Mouse (Mus musculus) adrenal gland, postnatal 25 days (tissue): ENCODE measurements at regions not wholly inside any gene's neighbourhood (a gene's known extent, or its start where the extent isn't known, plus 50 kb on each side); places are given as distances from the start of the nearest gene placed in this dataset.
A peak's percentile ranks its signal among the peaks of the same experiment; 100 is the strongest.

Experiments
- DNase-seq: peaks from one replicate; pipeline ENCODE4 v3.0.0; 2021; ENCODE audit warnings: mixed read lengths

DNA sequence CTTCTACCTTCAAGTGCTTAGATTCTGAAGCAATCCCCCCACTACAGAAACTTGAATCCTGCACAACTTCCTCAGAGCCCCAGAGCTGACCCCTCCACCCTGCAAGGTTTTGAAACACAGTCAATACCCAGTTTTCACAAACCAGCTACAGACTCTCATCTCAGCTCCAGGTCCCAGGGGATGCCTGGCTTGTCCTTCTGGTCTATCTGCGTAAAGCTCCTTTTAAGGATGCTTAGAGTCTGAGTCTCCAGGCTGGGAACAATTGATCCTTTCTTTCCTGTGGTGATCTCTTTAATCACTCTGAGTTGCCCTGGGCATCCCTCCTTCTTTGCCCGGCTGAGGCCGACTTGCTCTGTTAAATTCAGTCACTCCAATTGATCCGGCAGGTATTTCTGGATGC lies 500.4 kb downstream of the Med13l start:
- no peak for DNase-seq

DNA sequence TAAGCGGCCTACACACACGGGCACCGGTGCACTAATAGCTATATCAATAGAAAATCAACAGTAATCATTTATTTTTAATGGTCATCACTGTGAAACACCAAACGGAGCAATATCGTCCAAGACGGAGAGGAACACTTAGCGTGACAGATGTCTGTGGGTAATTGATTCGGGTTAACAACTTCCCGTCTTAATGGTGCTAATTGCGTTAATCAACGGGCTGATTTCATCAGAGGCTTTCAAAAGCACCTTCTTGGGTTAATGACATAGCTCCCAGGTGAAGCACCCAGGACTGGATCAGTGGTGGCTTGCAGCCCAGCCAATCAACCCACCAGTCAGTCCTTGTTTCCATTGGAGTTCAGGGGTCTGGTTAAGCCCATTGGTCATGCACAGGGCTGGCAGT lies 502.0 kb downstream of the Med13l start:
- DNase-seq: no peak

DNA sequence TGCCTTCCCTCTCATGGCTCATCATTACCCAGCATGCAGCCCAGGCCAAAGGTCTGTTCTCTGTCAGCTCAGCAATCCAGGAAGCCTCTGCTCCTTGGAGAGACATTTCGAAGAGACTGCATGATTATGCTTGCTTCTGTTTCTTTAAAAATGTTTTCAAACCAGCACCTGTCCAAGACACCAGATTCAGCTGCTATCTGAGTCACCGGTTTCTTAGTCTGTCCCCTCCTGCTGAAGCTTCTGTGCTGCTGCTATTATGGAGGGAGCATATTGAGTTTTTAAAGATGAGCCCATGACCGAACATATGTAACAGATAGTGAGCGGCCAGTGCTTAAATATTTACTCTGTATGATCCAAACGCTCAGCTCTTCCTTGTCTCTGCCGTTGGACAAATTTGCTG lies 506.2 kb downstream of the Med13l start:
- DNase-seq: no peak

DNA sequence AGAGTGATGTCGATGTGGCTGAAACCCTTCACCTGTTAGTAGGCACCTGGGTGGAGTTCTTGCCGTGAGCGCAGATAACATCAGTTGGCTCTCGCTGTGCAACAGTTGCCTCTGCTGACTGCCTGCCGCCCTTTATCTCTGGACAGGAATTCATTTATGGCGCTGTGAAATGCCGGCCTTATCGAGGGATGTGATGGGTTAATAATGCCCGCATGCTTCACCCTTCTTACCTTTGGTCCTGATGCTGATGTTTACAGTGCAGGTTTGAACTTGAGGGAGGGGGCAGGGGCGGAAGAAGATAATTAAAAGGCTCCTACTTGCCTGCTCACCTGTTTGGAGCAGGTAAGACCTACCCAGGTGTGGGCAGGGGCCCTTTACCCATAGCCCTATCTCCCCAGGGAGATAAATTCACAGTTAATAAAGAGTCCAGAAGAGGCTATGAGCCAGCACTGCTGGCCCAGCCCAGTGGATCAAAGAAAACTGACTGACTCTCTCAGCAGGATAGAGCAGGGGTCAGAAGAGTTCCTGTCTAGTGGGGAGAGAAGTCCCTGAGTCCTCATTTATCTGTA lies 509.4 kb downstream of the Med13l start:
- no peak for DNase-seq

DNA sequence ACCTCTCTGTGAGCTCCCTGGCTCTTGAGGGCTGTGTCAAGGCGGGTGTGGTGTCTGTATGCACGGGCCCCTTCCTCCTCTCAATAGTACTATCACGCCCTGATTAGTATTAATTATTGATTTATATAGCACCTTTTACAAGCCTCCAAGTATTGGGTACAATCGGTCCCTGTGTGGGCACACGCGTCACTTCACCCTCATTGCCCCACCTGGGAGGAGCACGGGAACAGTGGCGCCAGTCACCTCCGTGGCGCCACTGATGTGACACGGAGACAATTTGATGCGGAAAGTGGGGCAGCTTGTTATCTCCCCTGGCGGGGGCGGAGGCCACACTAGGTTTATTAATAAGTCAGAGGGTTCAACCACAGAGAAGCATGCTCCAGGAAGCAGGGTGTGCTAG lies 512.2 kb downstream of the Med13l start:
- no peak for DNase-seq

DNA sequence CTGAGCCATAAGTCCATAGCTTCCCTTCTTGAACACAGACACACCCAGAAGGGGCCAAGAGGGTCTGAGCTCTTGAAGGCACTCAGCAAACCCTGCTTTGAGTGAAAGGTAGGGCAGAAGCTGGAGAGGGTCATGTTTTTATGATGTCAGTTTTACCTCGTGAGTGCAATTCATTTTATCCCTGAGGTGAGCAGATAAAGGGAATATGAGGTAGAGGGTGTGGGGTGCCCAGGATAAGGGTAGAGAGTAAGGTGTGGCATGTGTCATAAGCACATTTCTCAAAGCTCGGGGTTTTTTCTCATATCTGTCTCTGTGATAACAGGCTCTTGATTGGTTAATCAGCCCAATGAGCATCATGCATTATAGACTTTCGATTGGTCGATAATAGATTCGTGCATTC lies 520.3 kb downstream of the Med13l start:
- no peak for DNase-seq

DNA sequence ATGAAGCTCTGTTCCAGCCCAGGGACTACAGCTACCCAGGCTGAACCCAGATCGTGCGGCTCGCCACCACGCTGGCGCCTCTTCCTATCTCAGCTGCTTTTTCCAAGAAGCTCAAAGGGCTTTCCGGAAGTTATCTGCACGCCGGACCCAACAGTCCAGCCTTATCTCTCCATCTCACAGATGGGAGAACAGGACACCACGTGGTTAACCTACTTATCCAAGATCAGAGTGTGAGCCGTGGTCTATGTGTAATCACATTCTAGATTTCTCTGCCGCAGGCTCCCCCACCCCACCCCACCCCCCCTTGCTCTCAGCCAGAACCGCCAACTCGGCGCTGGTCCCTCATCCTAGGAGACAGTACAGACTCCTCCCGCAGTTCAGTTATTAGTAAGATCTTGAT lies 522.4 kb downstream of the Med13l start:
- DNase-seq: no peak

DNA sequence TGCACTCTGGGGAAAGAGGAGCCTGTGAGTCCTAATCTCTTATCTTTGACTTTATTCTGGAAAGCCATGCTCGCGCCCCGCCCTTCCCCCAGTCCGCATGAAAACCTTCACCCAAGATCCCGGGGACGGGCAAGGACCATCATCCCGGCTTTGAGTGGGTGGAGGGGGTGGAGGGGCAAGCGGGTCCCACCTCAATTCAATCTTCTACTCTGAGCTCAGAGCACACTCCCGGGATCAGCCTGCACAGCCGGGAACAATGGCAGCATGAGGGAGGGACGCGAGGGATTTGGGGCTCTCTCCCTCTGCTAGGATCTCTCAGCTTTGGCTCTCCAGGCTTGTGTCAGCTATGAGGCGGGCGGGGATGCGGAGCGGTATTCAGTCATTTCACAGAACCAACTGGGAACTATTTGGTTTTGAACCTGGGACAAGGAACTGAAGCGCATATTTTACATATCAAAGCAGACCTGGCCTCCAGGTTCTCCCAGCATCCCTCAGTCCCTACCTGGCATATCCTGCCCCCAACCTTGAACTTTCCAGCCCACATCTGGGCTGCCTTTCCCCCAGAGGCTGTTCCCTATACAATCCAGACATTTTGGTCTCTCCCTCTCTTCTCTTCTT lies 537.2 kb downstream of the Med13l start:
- no peak for DNase-seq

DNA sequence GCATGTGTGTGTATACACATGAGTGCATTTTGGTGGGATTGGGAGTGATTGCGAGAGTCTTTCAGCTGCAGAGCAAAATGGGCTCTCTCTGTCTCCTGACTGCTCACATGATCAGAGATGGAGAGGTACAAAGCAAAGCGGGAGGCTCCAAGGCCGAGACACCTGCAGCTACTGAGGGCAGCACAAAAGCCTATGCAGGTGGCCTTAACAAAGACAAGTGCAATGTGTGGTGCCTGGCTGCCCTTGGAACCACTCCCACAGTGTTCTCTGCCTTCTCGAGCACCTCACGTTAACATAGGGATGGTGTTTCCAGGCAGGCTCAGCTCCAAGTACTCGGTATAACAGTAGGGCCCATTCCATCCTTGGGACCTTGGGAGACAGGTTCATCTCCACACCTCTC lies 539.3 kb downstream of the Med13l start:
- no peak for DNase-seq

DNA sequence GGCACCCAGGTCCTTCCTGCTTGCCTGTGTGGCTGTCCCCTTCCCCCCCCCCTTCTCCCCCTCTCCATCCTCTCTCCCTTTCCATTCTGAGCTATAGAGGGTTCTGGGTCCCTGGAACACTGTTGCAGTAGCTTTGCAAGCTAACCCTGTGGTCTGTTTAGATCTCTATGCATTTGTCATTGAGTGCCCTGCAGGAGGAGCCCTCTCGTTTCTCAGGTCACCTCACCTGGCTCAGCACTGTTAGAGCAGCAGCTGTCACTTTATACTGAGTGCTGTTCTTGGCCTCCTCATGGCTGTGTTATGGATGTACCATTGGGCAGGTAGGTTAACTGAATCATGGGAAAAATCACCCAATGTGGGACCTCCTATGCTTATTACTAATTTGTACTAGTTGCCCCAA lies 543.0 kb downstream of the Med13l start:
- DNase-seq: no peak

DNA sequence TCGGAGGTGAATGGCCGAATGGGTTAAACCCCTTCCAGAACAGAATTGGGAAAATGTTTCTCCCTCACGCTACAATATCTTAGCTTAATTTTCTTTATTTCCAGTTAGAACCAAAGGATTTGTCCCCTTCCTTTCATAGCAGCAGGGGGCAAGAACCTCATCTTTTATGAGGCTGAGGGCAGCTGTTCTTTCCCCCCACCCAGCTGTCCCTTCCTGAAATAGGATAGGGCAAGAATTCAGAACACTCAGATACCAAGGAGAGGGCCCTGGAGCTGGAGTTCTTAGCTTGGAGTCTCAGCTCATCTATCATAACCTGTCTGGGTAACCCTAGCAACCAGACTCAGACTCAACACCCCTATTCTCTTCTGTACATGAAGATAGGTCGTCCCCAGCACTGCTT lies 547.4 kb downstream of the Med13l start:
- DNase-seq: no peak

DNA sequence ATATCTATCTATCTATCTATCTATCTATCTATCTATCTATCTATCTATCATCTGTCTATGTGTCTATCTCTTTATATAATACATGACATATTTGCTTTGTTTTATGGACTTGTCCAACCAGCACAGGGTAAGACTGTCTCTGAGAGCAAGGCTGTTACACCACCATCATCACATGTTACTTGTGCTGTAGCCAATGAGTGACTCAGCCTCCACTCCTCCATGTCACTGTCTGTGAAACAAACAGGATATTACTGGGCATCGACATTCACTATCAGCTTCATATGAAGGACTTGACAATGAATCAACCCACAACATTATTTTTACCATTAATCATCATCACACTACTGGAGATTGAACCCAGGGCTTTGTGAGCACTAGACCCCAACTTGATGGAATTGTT lies 549.0 kb downstream of the Med13l start:
- DNase-seq: no peak

DNA sequence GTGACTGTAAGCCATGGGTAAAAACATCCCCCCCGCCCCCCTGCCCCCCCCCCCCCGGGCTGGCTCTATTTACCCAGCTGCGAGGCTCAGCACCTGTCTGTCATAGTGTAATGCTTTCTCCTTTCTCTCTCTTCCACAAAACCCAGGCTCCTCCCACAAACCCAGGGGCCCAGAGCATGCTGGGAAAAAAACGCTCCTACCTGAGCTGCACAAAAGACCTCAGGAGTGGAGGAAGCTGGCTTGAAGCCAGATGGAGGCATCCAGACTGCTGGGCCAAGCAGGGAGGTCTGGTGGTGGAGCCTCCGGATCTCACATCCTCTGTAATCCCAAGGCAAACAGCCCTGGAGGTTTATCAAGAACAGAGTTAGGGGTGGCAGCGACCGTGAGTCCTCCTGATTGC lies 553.6 kb downstream of the Med13l start:
- DNase-seq: no peak

DNA sequence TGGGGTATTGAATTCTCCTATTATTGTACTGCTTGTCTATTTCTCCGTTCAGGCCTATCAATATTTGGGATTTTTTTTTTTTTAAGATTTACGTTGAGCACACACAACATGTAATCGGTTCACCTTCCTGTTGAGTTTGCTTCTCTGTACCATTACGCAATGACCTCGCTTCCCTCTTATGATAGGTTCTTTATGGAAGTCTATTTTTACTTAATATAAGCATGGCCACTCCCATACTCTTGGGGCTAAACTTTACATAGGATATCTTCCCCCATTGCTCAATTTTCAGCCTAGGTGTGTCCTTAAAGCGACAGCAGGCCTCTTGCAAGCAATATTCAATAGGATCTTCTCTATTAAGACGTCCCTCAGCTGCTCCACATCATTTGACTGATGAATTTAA lies 544.7 kb upstream of the Tbx3 start:
- DNase-seq: no peak

DNA sequence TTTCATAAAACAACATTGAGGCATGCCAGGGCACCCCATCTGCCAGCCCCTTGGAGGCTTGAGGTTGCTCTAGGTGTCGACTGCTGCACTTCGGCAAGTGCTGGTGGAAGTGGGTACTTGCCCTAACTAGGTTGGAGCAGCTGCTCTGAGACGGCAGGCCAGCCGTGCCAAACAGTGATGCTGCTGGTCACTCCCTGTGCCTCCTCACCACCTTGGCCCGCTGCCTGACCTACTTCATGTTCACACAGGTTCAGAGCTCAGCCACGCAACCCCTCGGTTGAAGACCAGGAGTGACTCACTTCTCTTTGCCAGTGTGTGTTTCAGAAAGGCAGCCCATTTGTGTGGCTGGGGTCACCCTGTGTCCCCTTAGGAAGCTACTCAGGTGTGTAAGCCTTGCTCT lies 540.3 kb upstream of the Tbx3 start:
- DNase-seq: no peak

DNA sequence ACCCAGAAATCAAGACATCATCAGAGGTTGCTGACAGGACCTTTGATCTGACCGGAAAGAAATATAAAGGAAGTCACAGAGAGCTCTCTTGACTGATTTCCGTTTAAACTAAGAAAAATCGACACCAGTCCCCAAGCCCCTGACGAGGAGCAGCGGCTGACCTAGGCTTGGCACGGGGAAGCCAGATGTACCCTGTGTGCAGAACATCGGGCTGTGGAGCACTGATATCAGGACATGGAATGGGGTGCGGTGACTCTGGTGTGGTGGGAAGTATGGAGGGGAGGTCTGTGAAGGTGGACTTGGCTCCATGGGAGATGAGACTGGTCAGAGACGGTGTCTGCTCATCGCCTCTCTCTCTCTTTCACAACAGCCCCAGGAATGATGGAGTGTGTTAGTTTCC lies 539.0 kb upstream of the Tbx3 start:
- no peak for DNase-seq

DNA sequence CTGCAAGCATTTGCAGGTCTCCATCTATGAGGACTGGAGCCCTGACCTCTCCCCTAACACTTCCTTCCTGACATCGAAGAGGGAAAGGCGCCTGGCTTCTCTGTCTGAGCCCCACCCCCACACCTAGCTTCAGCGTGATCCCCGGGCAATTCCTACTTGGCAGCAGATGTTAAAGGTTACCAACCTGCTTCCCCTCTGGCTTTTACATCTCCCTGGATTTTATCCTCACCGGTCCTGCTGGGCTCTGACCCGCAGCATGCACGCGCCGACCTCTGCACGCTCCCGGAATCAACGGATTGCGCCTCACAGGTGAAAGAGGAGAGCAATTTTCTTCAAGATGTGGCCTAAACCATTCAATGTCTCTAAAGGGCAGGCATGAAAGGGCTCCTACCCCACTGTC lies 537.1 kb upstream of the Tbx3 start:
- DNase-seq: no peak

DNA sequence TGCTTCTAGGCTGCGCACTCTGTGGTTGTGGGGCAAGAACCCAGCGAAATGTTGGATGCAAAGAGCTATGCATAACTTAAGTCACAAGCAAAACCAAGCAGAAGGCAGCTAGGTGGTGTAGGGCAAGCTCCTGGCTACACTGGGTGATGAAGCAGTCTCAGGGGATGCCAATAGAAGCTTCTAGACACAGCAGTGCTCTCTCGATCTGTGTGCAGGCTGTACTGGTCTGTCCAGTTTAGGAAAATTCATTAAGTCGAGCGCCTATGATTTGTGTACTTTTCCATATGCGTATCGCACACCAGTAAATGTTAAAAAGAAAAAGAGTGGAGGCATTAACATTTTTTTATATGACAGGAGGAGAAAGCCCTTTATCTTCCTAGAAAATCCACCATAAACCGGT lies 533.6 kb upstream of the Tbx3 start:
- DNase-seq: no peak

DNA sequence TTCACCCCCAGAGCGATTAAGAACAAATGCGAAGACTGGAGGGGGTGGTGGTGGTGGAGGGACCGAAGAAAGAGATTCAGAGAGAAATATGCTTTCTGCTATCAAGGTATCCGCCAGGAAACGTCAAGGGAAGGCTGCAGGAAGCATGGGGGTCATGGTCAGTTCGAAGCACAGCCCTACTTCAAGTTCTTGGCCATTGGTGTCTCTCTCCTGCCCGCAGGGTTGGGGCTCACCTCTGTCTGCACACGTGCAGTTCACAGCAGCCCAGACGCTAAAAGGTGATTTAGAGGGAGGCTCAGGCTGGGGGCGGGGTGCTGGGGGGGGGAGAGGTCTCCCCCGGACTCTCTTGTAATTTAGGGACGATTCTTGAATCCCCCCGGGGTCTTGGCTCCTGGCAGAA lies 533.1 kb upstream of the Tbx3 start:
- DNase-seq: no peak

DNA sequence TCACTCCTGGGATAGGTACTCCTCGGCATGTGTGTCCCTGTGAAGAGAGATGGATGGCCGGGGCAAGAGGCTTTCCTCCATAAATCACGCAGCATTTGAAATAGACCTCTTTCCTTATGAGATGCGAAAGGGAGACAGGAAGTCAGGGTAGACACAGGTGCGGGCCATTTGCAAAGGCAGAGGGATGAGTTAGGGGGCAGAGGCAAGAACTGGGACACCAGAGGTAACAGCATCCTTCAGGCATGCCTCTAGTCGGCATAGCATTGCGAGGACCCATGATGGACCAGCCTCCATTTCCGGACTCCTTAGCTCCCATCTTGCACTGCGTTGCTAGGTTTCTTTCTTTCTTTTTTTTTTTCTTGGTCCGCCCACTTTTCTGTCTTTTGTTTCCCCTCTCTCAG lies 532.6 kb upstream of the Tbx3 start:
- DNase-seq: no peak

DNA sequence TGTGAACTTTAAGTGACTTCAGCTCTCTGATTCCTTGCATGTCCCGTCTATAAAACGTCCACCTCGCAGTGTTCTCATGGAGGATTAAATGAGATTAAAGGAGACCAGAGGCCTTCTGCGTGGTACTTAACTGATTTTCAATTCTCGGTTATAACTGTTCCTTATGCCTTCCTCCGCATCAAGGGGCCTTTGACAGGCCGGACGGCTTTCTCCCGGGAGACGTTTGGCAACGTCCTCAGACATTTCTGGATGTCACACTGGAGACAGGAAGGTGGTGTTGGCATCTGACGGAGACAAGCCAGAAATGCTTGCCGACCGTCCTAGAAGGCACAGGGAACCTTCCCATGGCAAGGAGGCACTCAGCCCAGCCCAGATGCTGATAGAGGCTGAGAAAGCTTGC lies 532.2 kb upstream of the Tbx3 start:
- no peak for DNase-seq

DNA sequence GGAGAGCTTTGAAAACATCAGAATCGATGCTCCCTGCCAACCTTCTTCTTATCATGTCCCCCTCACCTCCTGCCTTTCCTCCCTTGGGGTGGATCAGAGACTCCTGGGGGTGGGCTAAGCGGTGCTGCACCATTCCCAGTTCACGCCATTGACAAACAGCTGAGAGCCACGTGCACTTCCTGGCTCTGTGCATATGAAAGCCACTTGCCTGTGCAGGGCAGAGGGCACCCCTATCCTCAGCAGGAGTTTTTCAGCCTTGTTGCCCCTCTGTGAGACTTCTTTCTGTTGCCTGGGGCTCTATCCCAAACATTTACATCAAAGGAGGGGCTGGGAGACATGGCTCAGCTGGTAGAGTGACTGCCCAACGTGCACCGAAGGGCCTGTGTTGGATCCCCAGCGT lies 531.1 kb upstream of the Tbx3 start:
- DNase-seq: no peak

DNA sequence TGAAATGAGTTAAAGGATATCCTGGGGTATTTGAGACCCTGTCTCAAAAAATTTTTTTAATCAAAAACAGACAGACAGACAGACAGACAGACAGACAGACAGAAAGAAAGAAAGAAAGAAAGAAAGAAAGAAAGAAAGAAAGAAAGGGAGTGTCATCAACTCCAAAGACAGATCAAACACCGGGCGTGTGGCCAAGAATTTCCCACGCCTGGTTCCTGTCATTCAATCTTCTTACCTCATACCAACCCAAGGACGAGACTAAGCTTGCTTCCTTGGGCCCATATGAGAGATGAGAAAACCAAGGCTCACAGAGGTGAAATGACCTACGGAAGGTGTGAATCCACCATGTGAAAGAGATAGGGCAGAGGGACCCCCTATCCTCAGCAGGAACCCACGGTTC lies 530.7 kb upstream of the Tbx3 start:
- DNase-seq: peak; percentile 58

DNA sequence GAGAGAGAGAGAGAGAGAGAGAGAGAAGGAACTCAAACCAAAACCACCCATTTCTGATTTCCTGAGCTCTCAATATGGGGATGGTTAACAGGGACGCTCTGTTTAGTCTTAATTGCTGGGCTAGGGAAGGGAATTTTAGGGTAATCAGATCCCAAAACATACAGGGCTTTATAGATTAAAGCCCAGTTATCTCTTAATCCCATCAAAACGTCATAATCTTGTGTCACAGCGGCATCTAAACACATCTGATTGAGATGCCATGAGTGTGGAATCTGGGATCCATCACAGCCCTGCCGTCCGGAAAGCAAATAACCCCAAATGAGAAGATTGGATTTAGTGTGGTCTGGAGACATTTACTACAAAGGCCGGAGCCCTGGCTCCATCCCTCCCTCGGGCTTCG lies 527.1 kb upstream of the Tbx3 start:
- no peak for DNase-seq
